17 mouse cellular contexts compared by ENCODE assay signal in the genomic region with DNA sequence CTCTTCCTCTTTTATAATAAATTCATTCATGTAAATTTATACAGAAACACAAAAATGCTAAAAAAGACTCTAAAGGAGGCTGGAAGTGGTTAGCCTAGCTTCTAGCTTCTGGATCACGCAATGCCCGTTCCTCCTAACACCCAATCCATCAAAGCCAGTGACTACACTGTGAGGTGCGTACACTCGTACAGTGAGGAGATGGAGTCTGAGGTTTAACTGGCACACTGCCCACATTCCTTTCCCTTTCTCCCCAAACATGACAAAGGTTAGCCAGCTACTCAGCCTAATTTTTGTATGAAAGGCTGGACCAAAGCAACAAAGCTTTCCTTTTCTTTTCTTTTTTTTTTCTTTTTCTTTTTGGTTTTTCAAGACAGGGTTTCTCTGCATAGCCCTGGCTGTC. TPM values are rescaled to one million over a fixed set of nuclear protein-coding genes. Genes with fewer than 3 reads are reported as not detected.
A peak's percentile ranks its signal among the peaks of the same experiment; 100 is the strongest.
DNase-seq lines count a peak whose midpoint lies in the region; ATAC-seq and TF ChIP-seq lines count a peak whose summit lies in the region.
"Had no signal": no experiment of that assay in that cellular context is flagged by ENCODE, and none has a peak within 500 bp of the region (broad histone marks: within the 10 kb centered on the region; RNA-seq: fewer than 3 reads in every experiment).

No protein-coding gene starts in this region.

- in situ Hi-C loops in Patski (cut with MboI; ENCODE audit: low pct_unique_long_range_greater_than_20kb): no loop called here

- POLR2A ChIA-PET in Patski (lab: Charles Lee): no interaction called here

- H3K27me3 ChIP-seq in liver, adult 2 months (ENCODE audit: control insufficient read depth, insufficient read depth, low read length): no peaks in the 10 kb centered on the region
- no peaks in the 10 kb centered on the region for H3K27me3 ChIP-seq in Patski
- H3K27me3 ChIP-seq: CH12.LX; hindbrain, embryonic 13.5 days; limb, embryonic 12.5 days; midbrain, embryonic 15.5 days had no signal

- DNase-seq in liver, adult 2 months (ENCODE audit: extremely low read depth, low read depth, low spot score): peak; percentile 39
- no peak for DNase-seq in liver
- DNase-seq in 416B (ENCODE audit: low read depth): peak; percentile 23
- peak; percentile 46 for DNase-seq in Patski (ENCODE audit: low read depth, low spot score)
- DNase-seq in lung, postnatal 14 days: peak; percentile 13
- DNase-seq in gastrocnemius, postnatal 25 days: no peak
- no peak for DNase-seq in thymus, postnatal 10 days (ENCODE audit: low spot score in 2 of 2)
- DNase-seq: cerebellum, adult 8-10 months; gastrocnemius, postnatal 14 days; heart, postnatal 10 days; thymus, adult 18-20 months had no signal

- no peak for TF ChIP-seq POLR2A in liver, adult 2 months (IDR thresholded peaks at IDR 0.05; ENCODE audit: extremely low read depth, insufficient read depth, low read length)

- no peaks in the 10 kb centered on the region for H3K36me3 ChIP-seq in liver, adult 2 months (ENCODE audit: control insufficient read depth, insufficient read depth, low read length)

- H3K4me1 ChIP-seq in liver, adult 2 months (ENCODE audit: control insufficient read depth, insufficient read depth, low read length): no peaks in the 10 kb centered on the region; the same call in 1 of the 2 replicates
- H3K4me1 ChIP-seq: forebrain, embryonic 10.5 days; hindbrain, embryonic 13.5 days; limb, embryonic 12.5 days; midbrain, embryonic 15.5 days had no signal

- no peaks in the 10 kb centered on the region for H3K79me2 ChIP-seq in liver, adult 2 months (ENCODE audit: control insufficient read depth, insufficient read depth, low read length)

- WGBS in liver, adult 2 months: 64% methylated on average over 4 of the region's 4 CpGs

- no peak overlapping the region for H3K27ac ChIP-seq in liver, adult 2 months (replicated peaks; ENCODE audit: insufficient read depth, low read depth, low read length)
- H3K27ac ChIP-seq: forebrain, embryonic 10.5 days; hindbrain, embryonic 13.5 days; limb, embryonic 12.5 days; midbrain, embryonic 15.5 days had no signal

- H3K4me3 ChIP-seq in liver, adult 2 months (ENCODE audit: insufficient read depth, low read depth, low read length): no peak overlapping the region
- H3K4me3 ChIP-seq: forebrain, embryonic 10.5 days; heart, embryonic 10.5 days; hindbrain, embryonic 13.5 days; limb, embryonic 12.5 days; midbrain, embryonic 15.5 days had no signal

- TF ChIP-seq CTCF in liver, adult 2 months (IDR thresholded peaks at IDR 0.05; ENCODE audit: low read depth, low read length): no peak
- TF ChIP-seq CTCF in Patski (IDR thresholded peaks at IDR 0.05): no peak

- CTCF ChIA-PET in Patski (lab: Charles Lee): no interaction called here

- no peak overlapping the region for H3K9ac ChIP-seq in liver, adult 2 months (ENCODE audit: low read depth, low read length)
- H3K9ac ChIP-seq: hindbrain, embryonic 13.5 days; limb, embryonic 12.5 days; midbrain, embryonic 15.5 days had no signal

- no peak for ATAC-seq in Patski
- ATAC-seq: midbrain, embryonic 15.5 days had no signal

RNA-seq across cellular contexts. Expression of a gene that starts 33.9 kb away (rescaled TPM):
- total RNA-seq in liver, adult 2 months (2014; rRNA removed): 1.0 and 1.3 TPM in 2 replicates
- 0.21 and 0.24 TPM in 2 replicates for polyA plus RNA-seq in liver, adult 2 months (2012; rRNA removed)
- polyA plus RNA-seq in Patski (2021): 10.6 TPM
- total RNA-seq in gastrocnemius, postnatal 25 days (2021): under 1 TPM; 0.36 to 0.62 TPM

RNA-seq across cellular contexts. Expression of a gene that starts 34.0 kb away (rescaled TPM):
- total RNA-seq in liver, adult 2 months (2014; rRNA removed): 8.3 and 9.1 TPM in 2 replicates
- 1.8 and 2.1 TPM in 2 replicates for polyA plus RNA-seq in liver, adult 2 months (2012; rRNA removed)
- polyA plus RNA-seq in Patski (2021): 14.5 TPM
- total RNA-seq in gastrocnemius, postnatal 25 days (2021): 1 to 10 TPM; 6.3 to 7.0 TPM

RNA-seq across cellular contexts. Expression of a gene that starts 53.5 kb away (rescaled TPM):
- total RNA-seq in liver, adult 2 months (2014; rRNA removed): 195 and 200 TPM in 2 replicates
- polyA plus RNA-seq in liver, adult 2 months (2012; rRNA removed): 133 TPM in 2 replicates
- 2.2 TPM for polyA plus RNA-seq in Patski (2021)
- 1 to 10 TPM; 2.2 to 2.4 TPM for total RNA-seq in gastrocnemius, postnatal 25 days (2021)

RNA-seq across cellular contexts. Expression of a gene that starts 55.3 kb away (rescaled TPM):
- total RNA-seq in liver, adult 2 months (2014; rRNA removed): 22.2 and 25.6 TPM in 2 replicates
- 33.6 and 35.4 TPM in 2 replicates for polyA plus RNA-seq in liver, adult 2 months (2012; rRNA removed)
- 51.6 TPM for polyA plus RNA-seq in Patski (2021)
- total RNA-seq in gastrocnemius, postnatal 25 days (2021): 10 to 100 TPM; 24.0 to 26.2 TPM

Comparison
In these comparisons a context has a peak if more than half of its experiments do, and no peak if none do; other contexts are left out.
1. DNase-seq: peak in liver, adult 2 months (single experiment), 416B (single experiment), Patski (single experiment) and lung, postnatal 14 days (single experiment); none in liver (single experiment), gastrocnemius, postnatal 25 days (single experiment) and thymus, postnatal 10 days (0 of 2).
2. RNA of a gene that starts 53.5 kb away (total RNA-seq): 195 to 200 TPM in liver, adult 2 months; 2.2 to 2.4 TPM in gastrocnemius, postnatal 25 days; every median in the first group is over 10 times any median in the second.